Mouse (Mus musculus): ENCODE measurements around the gene Rhbdf1. TPM values are rescaled to one million over a fixed set of nuclear protein-coding genes. Genes with fewer than 3 reads are reported as not detected.

Rhbdf1 gene
- polyA plus RNA-seq, 1 experiment from 2014 or later, result 46.1 TPM

GRCm38 (mm10) chr11:32160341-32160740 lies 61.8 kb downstream of the Rhbdf1 start:
- Histone ChIP-seq H3K4me1 (ENCODE audit: control insufficient read depth, insufficient read depth, low read length) (peaks cover 4% of the 10 kb centered on the region; the same call in 1 of the 2 replicates), H3K9ac (replicated peaks; ENCODE audit: low read depth, low read length) (no peak overlapping the region), H3K27me3 (ENCODE audit: control insufficient read depth, insufficient read depth, low read length) (no peaks in the 10 kb centered on the region), H3K36me3 (ENCODE audit: control insufficient read depth, insufficient read depth, low read length) (no peaks in the 10 kb centered on the region), H3K27ac (ENCODE audit: low read length) (no peak overlapping the region), H3K4me3 (ENCODE audit: low read depth, low read length) (no peak overlapping the region), H3K9me3 (ENCODE audit: control insufficient read depth, low read depth, low read length) (no peaks in the 10 kb centered on the region), H3K4me2 (replicated peaks; ENCODE audit: low read depth, low read length) (no peak overlapping the region)
- WGBS, result 77% methylated on average over 7 of the region's 7 CpGs
- no peak for ATAC-seq (ENCODE audit: insufficient number of reproducible peaks, insufficient read depth, low FRiP score, low read depth)

Other genes starting within 250 kb of the Rhbdf1 start
- gene Nsg2, start 221.8 kb downstream of the Rhbdf1 start, polyA plus RNA-seq (2014; fragmentation: Nextera tagmentation; extraction: Ambion mirVana), result 2.6 and 2.7 TPM in 2 replicates
- 0.06 and 0.07 TPM in 2 replicates for gene Il9r, start 22.0 kb downstream of the Rhbdf1 start, polyA plus RNA-seq (2014; fragmentation: Nextera tagmentation; extraction: Ambion mirVana)
- gene Snrnp25, start 16.9 kb downstream of the Rhbdf1 start, polyA plus RNA-seq (2014; fragmentation: Nextera tagmentation; extraction: Ambion mirVana), result 52.9 and 60.4 TPM in 2 replicates
- 37.9 and 38.4 TPM in 2 replicates for gene Mpg, start 4.2 kb upstream of the Rhbdf1 start, polyA plus RNA-seq (2014; fragmentation: Nextera tagmentation; extraction: Ambion mirVana)
- gene Nprl3, start 45.4 kb upstream of the Rhbdf1 start, polyA plus RNA-seq (2014; fragmentation: Nextera tagmentation; extraction: Ambion mirVana), result 38.8 and 41.0 TPM in 2 replicates
- 93.0 and 133 TPM in 2 replicates for gene Hba-x, start 54.1 kb upstream of the Rhbdf1 start, polyA plus RNA-seq (2014; fragmentation: Nextera tagmentation; extraction: Ambion mirVana)
- gene Hba-a1, start 61.2 kb upstream of the Rhbdf1 start, polyA plus RNA-seq (2014; fragmentation: Nextera tagmentation; extraction: Ambion mirVana), result 2,281 and 2,565 TPM in 2 replicates
- gene Hbq1b, start 64.7 kb upstream of the Rhbdf1 start, polyA plus RNA-seq (2014; fragmentation: Nextera tagmentation; extraction: Ambion mirVana), result 0.71 TPM in 1 of 2 replicates, not detected in the other
- gene Hba-a2, start 74.2 kb upstream of the Rhbdf1 start, polyA plus RNA-seq (2014; fragmentation: Nextera tagmentation; extraction: Ambion mirVana), result 6,035 and 6,415 TPM in 2 replicates
- gene Hbq1a, start 77.8 kb upstream of the Rhbdf1 start, polyA plus RNA-seq (2014; fragmentation: Nextera tagmentation; extraction: Ambion mirVana), result 1.0 TPM in 1 of 2 replicates, not detected in the other
- gene Sh3pxd2b, start 125.5 kb upstream of the Rhbdf1 start, polyA plus RNA-seq (2014; fragmentation: Nextera tagmentation; extraction: Ambion mirVana), result 31.7 and 34.6 TPM in 2 replicates
- 61.5 and 61.7 TPM in 2 replicates for gene Ubtd2, start 233.1 kb upstream of the Rhbdf1 start, polyA plus RNA-seq (2014; fragmentation: Nextera tagmentation; extraction: Ambion mirVana)